ENCODE assay signal across 30 mouse cellular contexts in the genomic region with DNA sequence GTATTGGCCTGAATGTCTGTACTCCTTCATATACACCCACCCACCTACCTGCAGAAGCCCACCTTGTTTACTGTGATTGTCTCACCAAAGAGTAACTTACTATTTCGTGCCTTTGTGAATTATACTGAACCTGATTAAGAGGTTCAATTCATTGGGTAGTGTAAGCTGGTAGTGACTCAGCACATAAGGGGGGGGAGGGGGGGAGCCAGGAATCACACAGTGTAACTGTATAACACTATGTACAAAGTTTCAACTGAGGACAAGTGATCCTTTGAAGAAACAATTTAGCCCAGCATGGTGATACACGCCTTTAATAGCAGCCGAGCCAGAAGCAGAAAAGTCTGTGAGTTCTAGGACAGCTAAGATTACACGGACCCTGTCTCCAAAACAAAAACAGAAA. TPM values are rescaled to one million over a fixed set of nuclear protein-coding genes. Genes with fewer than 3 reads are reported as not detected.
A peak's percentile ranks its signal among the peaks of the same experiment; 100 is the strongest.
DNase-seq lines count a peak whose midpoint lies in the region; ATAC-seq and TF ChIP-seq lines count a peak whose summit lies in the region.
"Had no signal": no experiment of that assay in that cellular context is flagged by ENCODE, and none has a peak within 500 bp of the region (broad histone marks: within the 10 kb centered on the region; RNA-seq: fewer than 3 reads in every experiment).

No protein-coding gene starts in this region.

- no peak for DNase-seq in liver, embryonic 11.5 days (ENCODE audit: low spot score)
- DNase-seq in testis, postnatal 10 days (ENCODE audit: low spot score): no peak
- DNase-seq in R1 (ENCODE audit: low read depth, low spot score): peak; percentile 39
- no peak for DNase-seq in kidney, postnatal 14 days
- DNase-seq in adrenal gland, adult 8-10 months: no peak
- DNase-seq: adrenal gland, postnatal 10 days; adrenal gland, postnatal 36 days; cerebellum, adult 18-20 months; cerebellum, adult 9-10 months; cerebellum, postnatal 14 days; gastrocnemius, postnatal 10 days had no signal

- TF ChIP-seq CTCF in testis, adult 2 months (IDR thresholded peaks at IDR 0.05; ENCODE audit: control insufficient read depth, insufficient read depth, insufficient replicate concordance, low read depth, low read length): no peak

- ATAC-seq in liver, embryonic 12.5 days: no peak
- ATAC-seq in liver, embryonic 11.5 days (replicated peaks; ENCODE audit: low FRiP score): no peak
- ATAC-seq: activated CD4-positive, CD25-positive, alpha-beta regulatory T cell, adult 4 months; forebrain, embryonic 13.5 days; forebrain, embryonic 16.5 days; hindbrain, embryonic 16.5 days; Patski had no signal

- no peak overlapping the region for H3K4me2 ChIP-seq in liver, embryonic 12.5 days
- no peak overlapping the region for H3K4me2 ChIP-seq in liver, embryonic 11.5 days
- H3K4me2 ChIP-seq: forebrain, embryonic 13.5 days; heart, embryonic 11.5 days; hindbrain, embryonic 13.5 days had no signal

- no peak overlapping the region for H3K4me3 ChIP-seq in liver, embryonic 12.5 days
- no peak overlapping the region for H3K4me3 ChIP-seq in liver, embryonic 11.5 days (ENCODE audit: low read depth, low read length)
- H3K4me3 ChIP-seq in testis, adult 2 months (ENCODE audit: control insufficient read depth, low read depth, low read length): no peak overlapping the region
- H3K4me3 ChIP-seq: forebrain, embryonic 10.5 days; forebrain, embryonic 13.5 days; hindbrain, embryonic 10.5 days; hindbrain, embryonic 13.5 days had no signal

- no peak for TF ChIP-seq POLR2A in testis, adult 2 months (IDR thresholded peaks at IDR 0.05; ENCODE audit: control insufficient read depth, low read depth, low read length)

- H3K9ac ChIP-seq in liver, embryonic 12.5 days: no peak overlapping the region
- no peak overlapping the region for H3K9ac ChIP-seq in liver, embryonic 11.5 days (ENCODE audit: low read depth, low read length)
- H3K9ac ChIP-seq: forebrain, embryonic 13.5 days; hindbrain, embryonic 13.5 days had no signal

- no peaks in the 10 kb centered on the region for H3K9me3 ChIP-seq in liver, embryonic 12.5 days (replicated peaks)
- no peaks in the 10 kb centered on the region for H3K9me3 ChIP-seq in liver, embryonic 11.5 days (ENCODE audit: control insufficient read depth, low read length)
- H3K9me3 ChIP-seq: forebrain, embryonic 10.5 days; forebrain, embryonic 13.5 days; hindbrain, embryonic 10.5 days; hindbrain, embryonic 13.5 days had no signal

- WGBS in liver, embryonic 12.5 days (ENCODE audit: insufficient replicate concordance): 83% methylated on average over 4 of the region's 4 CpGs
- WGBS in liver, embryonic 11.5 days: 91% methylated on average over 4 of the region's 4 CpGs

- H3K27ac ChIP-seq in liver, embryonic 12.5 days: peak overlapping the region; percentile 47; the same call in 1 of the 2 replicates
- no peak overlapping the region for H3K27ac ChIP-seq in liver, embryonic 11.5 days (ENCODE audit: low read depth, low read length)
- H3K27ac ChIP-seq in testis, adult 2 months (ENCODE audit: control insufficient read depth, insufficient read depth, low read depth, low read length): peak overlapping the region; percentile 24
- H3K27ac ChIP-seq: forebrain, embryonic 10.5 days; forebrain, embryonic 13.5 days; hindbrain, embryonic 10.5 days; hindbrain, embryonic 13.5 days had no signal

- H3K27me3 ChIP-seq in liver, embryonic 12.5 days (replicated peaks): no peaks in the 10 kb centered on the region
- no peaks in the 10 kb centered on the region for H3K27me3 ChIP-seq in liver, embryonic 11.5 days (replicated peaks; ENCODE audit: control insufficient read depth, insufficient read depth, low read length)
- no peaks in the 10 kb centered on the region for H3K27me3 ChIP-seq in testis, adult 2 months (ENCODE audit: control insufficient read depth, insufficient read depth, low read length)
- H3K27me3 ChIP-seq: forebrain, embryonic 13.5 days; hindbrain, embryonic 13.5 days; Patski had no signal

- H3K4me1 ChIP-seq in liver, embryonic 12.5 days: peaks cover 36% of the 10 kb centered on the region
- H3K4me1 ChIP-seq in liver, embryonic 11.5 days (replicated peaks; ENCODE audit: control insufficient read depth, insufficient read depth, low read length): peaks cover 5% of the 10 kb centered on the region; the same call in 1 of the 2 replicates
- peaks cover 2% of the 10 kb centered on the region; the same call in 1 of the 2 replicates for H3K4me1 ChIP-seq in testis, adult 2 months (ENCODE audit: control insufficient read depth, insufficient read depth, low read length)
- H3K4me1 ChIP-seq: forebrain, embryonic 10.5 days; forebrain, embryonic 13.5 days; hindbrain, embryonic 10.5 days; hindbrain, embryonic 13.5 days had no signal

- H3K36me3 ChIP-seq in liver, embryonic 12.5 days: peaks cover 55% of the 10 kb centered on the region
- peaks cover 30% of the 10 kb centered on the region for H3K36me3 ChIP-seq in liver, embryonic 11.5 days (ENCODE audit: control insufficient read depth, insufficient read depth, low read length)
- H3K36me3 ChIP-seq in testis, adult 2 months (ENCODE audit: control insufficient read depth, insufficient read depth, low read length): peaks cover 3% of the 10 kb centered on the region

RNA-seq across cellular contexts. Expression of a gene that starts 18.3 kb away (rescaled TPM):
- 113 and 114 TPM in 2 replicates for polyA plus RNA-seq in liver, embryonic 12.5 days (2016; fragmentation: Nextera tagmentation; extraction: Ambion mirVana)
- polyA plus RNA-seq in liver, embryonic 11.5 days (2014; fragmentation: Nextera tagmentation; extraction: Ambion mirVana): 91.7 and 99.2 TPM in 2 replicates
- 79.6 and 87.4 TPM in 2 replicates for polyA plus RNA-seq in testis, adult 2 months (2012; rRNA removed)
- 100 to 1,000 TPM; 123 to 151 (median 129) TPM for total RNA-seq in adrenal gland, adult 8-10 months (2022)

RNA-seq across cellular contexts. Expression of a gene that starts 21.9 kb away (rescaled TPM):
- 40.2 and 41.7 TPM in 2 replicates for polyA plus RNA-seq in liver, embryonic 12.5 days (2016; fragmentation: Nextera tagmentation; extraction: Ambion mirVana)
- 44.5 and 46.0 TPM in 2 replicates for polyA plus RNA-seq in liver, embryonic 11.5 days (2014; fragmentation: Nextera tagmentation; extraction: Ambion mirVana)
- polyA plus RNA-seq in testis, adult 2 months (2012; rRNA removed): 28.9 and 30.3 TPM in 2 replicates
- 10 to 100 TPM; 24.2 to 32.8 (median 26.4) TPM for total RNA-seq in adrenal gland, adult 8-10 months (2022)

RNA-seq across cellular contexts. Expression of a gene that starts 28.1 kb away (rescaled TPM):
- 23.0 and 24.8 TPM in 2 replicates for polyA plus RNA-seq in liver, embryonic 12.5 days (2016; fragmentation: Nextera tagmentation; extraction: Ambion mirVana)
- polyA plus RNA-seq in liver, embryonic 11.5 days (2014; fragmentation: Nextera tagmentation; extraction: Ambion mirVana): 34.3 and 36.9 TPM in 2 replicates
- 30.4 and 40.5 TPM in 2 replicates for polyA plus RNA-seq in testis, adult 2 months (2012; rRNA removed)
- total RNA-seq in adrenal gland, adult 8-10 months (2022): 10 to 100 TPM; 34.8 to 55.8 (median 42.2) TPM

RNA-seq across cellular contexts. Expression of a gene that starts 47.7 kb away (rescaled TPM):
- not detected in 2 replicates for polyA plus RNA-seq in liver, embryonic 12.5 days (2016; fragmentation: Nextera tagmentation; extraction: Ambion mirVana)
- polyA plus RNA-seq in liver, embryonic 11.5 days (2014; fragmentation: Nextera tagmentation; extraction: Ambion mirVana): not detected in 2 replicates
- 48.3 and 57.0 TPM in 2 replicates for polyA plus RNA-seq in testis, adult 2 months (2012; rRNA removed)
- total RNA-seq in adrenal gland, adult 8-10 months (2022): not detected
- total RNA-seq: adrenal gland, postnatal 10 days; adrenal gland, postnatal 36 days; gastrocnemius, adult 18-20 months; gastrocnemius, postnatal 10 days; gastrocnemius, postnatal 4 days; heart, adult 8-10 months; heart, postnatal 25 days had no signal
- polyA plus RNA-seq: activated CD4-positive, CD25-positive, alpha-beta regulatory T cell, adult 4 months; embryonic facial prominence, embryonic 11.5 days; embryonic facial prominence, embryonic 14.5 days; forebrain, embryonic 10.5 days; forebrain, embryonic 13.5 days; forebrain, embryonic 16.5 days; heart, embryonic 11.5 days; heart, embryonic 14.5 days; heart, postnatal 0 days; hindbrain, embryonic 10.5 days; hindbrain, embryonic 13.5 days; Patski had no signal
